Mouse (Mus musculus): ENCODE data around the gene Kif17.

Kif17 gene

GRCm38 (mm10) chr4:138313021-138313420 lies 62.8 kb downstream of the Kif17 start:
- DNase-seq (ENCODE audit: low read depth) = no peak

DNA sequence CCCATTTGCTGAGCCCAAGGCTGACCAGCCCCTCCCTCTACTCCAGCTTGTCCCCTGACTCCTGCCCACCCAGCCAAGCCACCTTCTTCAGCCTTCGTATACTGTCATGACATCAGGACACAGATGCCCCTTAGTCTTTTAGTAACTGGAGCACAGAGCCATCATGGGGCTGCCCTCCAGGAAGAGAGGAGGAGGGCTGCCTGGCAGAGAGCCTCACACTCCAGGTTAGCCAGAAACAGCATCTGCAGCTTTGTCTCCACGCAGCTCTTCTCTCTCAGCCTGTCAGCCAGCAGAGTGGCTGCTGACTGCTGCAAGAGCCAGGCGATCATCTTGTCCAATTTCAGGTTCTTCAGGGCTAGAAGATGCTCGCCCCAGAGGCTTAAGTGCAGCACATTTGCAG lies 63.6 kb downstream of the Kif17 start:
- DNase-seq (ENCODE audit: low read depth) = no peak

DNA sequence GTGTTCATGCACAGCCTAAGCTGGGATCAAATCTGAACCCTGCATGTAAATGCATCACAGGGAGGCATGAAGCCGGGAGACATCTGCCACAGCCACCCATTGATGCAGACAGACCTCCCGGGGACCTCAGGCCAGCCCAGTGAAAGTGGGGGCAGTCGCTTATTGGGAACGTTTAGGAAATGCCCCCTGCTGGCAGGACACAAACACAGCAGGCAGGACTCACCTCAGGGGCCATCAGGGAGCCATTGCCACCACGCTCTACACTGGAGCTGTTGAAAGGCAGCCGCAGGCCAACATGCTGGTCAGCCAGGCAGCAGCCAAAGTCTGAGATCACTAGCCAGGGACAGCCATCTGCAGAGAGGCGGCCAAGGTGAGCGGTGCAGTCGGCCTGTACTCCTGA lies 65.5 kb downstream of the Kif17 start:
- DNase-seq (ENCODE audit: low read depth) = peak; percentile 53

DNA sequence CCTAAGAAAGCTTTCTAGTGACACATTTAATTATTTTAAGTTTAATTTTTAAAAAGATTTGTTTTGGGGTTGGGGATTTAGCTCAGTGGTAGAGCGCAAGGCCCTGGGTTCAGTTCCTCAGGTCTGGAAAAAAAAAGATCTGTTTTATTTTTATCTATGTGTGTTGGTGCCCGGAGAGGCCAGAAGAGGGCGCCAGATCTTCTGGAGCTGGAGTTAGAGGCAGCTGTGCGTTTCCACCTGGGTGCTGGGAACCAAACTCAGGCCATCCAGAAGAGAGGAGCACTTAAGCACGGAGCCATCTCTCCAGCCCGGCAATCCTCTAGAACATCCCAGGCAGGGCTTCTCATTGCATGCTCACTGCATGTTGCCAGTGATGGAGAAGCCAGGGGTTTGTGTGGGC lies 66.1 kb downstream of the Kif17 start:
- peak; percentile 40 for DNase-seq (ENCODE audit: low read depth)

- DNase-seq (ENCODE audit: low read depth) = peak; percentile 76
Measured at GRCm38 (mm10) chr4:138318509-138319266, 68.5 kb downstream of the Kif17 start.

GRCm38 (mm10) chr4:138319508-138319907 lies 69.3 kb downstream of the Kif17 start:
- DNase-seq (ENCODE audit: low read depth) = peak; percentile 91

- no peak for DNase-seq (ENCODE audit: low read depth)
Measured at GRCm38 (mm10) chr4:138320711-138321110, 70.5 kb downstream of the Kif17 start.

DNA sequence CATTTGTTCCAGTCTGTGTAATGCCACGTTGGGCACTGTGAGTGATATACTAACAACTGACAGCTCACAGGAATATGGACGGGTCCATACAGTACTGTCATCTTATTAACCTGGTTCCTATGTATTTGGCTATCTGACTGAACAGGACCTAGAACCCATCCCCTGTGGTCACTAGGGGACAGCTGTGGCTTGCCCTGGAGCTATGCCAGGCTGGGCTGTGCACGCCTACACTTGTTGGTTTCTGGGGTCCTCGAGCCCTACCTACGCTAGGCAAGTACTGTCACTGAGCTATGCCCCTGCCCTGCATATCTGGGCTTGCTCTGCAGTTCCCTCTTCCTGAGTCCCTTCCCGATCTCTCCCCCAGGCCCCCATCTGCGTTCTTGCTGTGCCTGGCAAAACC lies 71.3 kb downstream of the Kif17 start:
- no peak for DNase-seq (ENCODE audit: low read depth)

GRCm38 (mm10) chr4:138322692-138323091 lies 72.5 kb downstream of the Kif17 start:
- no peak for DNase-seq (ENCODE audit: low read depth)

DNA sequence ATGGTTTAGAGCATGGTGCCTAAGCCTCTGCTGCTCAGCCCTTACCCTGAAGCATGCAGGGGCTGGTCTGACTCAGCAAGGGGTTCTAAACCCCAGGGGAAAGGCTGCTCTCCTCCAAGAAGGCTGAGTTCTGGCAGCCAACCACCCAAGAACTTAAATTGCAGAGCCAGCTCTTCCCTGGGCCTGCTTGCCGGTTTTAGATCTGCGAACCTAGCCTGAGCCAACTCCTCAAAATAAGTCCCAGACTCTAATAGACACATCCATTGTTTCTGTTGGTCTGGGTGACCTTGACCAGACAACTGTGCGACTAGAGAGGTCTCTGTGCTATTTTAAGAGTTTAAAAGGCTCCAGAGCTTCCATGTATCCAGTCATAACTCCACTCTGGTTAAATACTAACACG lies 73.5 kb downstream of the Kif17 start:
- no peak for DNase-seq (ENCODE audit: low read depth)

DNA sequence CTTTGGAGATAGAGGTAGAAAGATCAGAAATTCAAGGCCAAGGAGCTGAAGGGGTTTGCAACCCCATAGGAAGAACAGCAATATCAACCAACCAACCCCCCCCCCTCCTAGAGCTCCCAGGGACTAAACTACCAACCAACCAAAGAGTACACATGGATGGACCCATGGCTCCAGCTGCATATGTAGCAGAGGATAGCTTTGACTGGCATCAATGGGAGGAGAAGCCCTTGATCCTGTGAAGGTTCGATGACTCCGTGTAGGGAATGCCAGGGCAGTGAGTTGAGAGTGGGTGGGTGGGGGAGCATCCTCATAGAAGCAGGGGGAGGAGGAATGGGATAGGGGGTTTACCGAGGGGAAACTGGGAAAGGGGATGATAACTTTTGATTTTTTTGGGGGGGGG lies 74.2 kb downstream of the Kif17 start:
- DNase-seq (ENCODE audit: low read depth) = no peak

GRCm38 (mm10) chr4:138325466-138326076 lies 75.3 kb downstream of the Kif17 start:
- peak; percentile 94 for DNase-seq (ENCODE audit: low read depth)

- DNase-seq (ENCODE audit: low read depth) = peak; percentile 94
Measured at GRCm38 (mm10) chr4:138326077-138326695, 76.0 kb downstream of the Kif17 start, which contains the start of gene Pink1. Gene Pink1, minus strand, starts transcription at chr4:138326307.

DNA sequence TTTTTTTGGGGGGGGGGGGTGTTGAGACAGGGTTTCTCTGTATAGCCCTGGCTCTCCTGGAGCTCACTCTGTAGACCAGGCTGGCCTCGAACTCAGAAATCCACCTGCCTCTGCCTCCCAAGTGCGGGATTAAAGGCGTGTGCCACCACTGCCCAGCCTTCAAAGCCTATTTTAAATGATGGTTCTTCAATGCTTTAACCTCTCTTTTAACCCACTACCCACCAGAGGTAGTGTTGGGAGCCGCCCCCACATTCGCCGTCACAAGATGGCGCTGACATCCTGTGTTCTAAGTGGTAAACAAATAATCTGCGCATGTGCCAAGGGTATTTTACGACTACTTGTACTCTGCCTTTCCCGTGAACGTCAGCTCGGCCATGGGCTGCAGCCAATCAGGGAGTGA lies 76.9 kb downstream of the Kif17 start:
- peak; percentile 68 for DNase-seq (ENCODE audit: low read depth)

GRCm38 (mm10) chr4:138327891-138328470 lies 77.7 kb downstream of the Kif17 start:
- DNase-seq (ENCODE audit: low read depth) = peak; percentile 59

DNA sequence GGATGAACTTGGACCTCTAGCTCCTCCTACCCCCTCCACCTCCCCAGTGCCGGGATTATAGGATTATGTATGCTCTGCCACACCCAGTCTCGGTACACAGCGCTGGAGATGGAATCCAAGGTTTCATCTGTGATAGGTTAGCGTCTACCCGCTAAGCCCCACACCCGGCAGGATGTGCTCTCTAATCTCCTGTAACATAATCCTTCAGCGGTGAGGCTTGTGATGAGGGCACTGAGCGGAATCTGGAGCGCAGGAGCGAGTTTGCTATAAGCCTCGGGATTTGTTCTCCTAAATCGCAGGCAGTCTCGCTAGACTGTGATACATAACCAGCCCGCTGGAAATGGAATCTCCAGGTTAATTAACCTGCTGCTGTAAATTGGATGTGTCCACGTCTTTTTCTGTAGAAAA lies 80.0 kb downstream of the Kif17 start:
- no peak for DNase-seq (ENCODE audit: low read depth)

DNA sequence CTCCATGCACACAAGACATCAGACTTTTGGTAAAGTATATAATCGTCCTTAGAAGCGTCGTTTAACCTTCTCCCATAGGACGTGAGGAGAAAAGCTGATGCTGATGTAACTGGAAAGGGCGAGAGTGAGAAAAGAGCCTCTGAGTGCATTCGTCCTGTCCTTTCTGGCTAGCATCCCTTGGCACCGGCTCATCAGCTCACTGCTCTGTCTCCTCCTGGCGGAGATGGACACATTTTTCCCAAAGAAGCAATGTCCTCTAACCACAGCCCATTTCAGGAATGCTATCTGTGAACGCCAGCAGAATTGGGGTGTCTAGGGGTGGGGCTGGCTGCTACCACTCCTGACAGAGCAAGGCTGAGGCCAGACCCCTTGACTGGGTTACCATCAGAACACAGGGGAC lies 81.4 kb downstream of the Kif17 start:
- no peak for DNase-seq (ENCODE audit: low read depth)

DNA sequence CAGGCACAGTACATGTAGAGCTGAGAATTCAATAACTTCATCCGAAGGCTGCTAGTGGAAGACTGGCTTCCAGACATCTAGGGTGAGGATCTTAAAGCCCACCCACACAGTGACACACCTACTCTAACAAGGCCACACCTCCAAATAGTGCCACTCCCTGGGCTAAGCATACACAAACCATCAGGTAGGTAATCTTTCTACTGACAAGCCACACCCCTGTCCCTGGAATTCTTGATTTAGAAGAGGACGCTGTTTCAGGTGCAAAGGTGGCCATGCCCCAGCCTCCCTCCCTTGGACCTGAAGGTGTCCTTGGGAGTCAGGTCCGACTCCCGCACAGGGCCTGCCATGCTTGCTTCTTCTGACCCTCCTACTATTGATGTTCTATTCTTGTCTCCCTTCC lies 82.9 kb downstream of the Kif17 start:
- DNase-seq (ENCODE audit: low read depth) = no peak

DNA sequence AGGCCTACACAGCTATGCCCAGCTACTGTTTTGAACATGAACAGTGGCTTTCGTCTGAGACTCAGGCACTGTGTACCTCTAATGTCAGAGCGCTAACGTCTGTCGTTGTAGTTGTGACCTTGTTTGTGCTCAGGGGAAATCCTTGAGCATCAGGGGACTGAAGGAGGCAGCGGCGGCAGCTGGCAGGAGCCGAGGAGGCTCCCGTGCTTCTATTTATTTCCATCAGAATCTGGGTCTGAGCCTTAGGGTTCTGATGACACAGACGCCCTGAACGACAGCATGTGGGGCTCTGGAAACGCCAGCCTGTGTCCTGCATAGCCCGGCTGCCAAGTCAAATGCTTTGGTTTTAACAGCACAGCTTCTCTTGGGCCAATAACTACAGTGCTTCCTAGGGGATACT lies 84.8 kb downstream of the Kif17 start:
- no peak for DNase-seq (ENCODE audit: low read depth)

- no peak for DNase-seq (ENCODE audit: low read depth)
Measured at GRCm38 (mm10) chr4:138335648-138336047, 85.4 kb downstream of the Kif17 start.

DNA sequence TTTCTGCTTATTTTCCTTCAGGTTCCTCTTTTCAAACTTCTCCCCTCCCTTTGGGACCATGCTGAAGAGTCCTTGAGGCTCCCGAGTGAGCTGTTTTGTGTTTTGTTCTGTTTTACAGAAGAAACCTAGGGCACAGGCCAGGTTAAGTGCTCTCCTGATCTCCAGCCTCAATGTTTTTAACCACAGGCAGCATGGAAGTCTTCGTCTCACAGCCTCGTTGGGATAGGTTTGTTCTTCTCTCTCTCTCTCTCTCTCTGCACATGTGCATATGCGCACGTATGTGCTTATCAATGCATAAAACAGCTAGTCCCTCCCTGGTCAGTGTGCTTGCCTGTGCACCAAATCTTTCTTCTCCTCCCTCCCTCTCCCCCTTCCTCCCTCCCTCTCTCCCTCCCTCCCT lies 86.6 kb downstream of the Kif17 start:
- DNase-seq (ENCODE audit: low read depth) = no peak

DNA sequence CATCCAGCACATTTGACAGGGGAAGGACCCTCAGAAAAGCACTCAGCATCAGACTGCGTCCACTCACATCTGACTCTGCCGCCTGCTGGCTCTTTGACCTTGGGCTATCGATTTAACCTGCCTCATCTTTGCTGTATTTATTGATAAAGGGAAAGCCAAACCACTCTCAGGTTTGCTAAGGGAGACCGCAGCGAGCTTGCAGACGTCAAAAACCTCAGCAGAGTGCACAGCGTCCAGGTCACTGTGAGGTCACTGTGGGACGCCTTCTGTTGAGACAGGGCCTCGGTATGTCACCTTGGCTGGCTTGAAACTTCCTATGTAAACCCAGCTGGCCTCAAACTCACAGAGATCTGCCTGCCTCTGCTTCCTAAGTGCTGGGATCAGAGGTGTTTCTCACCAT lies 87.1 kb downstream of the Kif17 start:
- no peak for DNase-seq (ENCODE audit: low read depth)

DNA sequence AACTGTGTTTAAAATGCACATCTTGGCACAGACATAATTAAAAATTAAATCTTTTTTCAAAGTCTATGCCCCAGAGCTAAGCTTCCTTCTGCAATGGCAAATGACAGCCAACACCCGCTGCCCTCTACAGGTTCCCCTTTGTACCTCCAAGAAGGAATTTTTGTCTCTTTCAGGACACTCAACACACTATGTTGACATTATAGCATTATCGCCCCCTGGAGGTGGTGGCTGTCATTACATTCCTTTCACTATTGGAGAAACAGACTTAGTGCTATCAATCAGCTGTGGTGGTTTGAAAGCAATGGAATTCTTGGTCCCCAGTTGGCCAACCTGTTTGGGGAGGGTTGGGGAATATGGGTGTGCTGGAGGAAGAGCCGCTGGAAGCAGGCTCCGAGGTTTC lies 89.7 kb downstream of the Kif17 start:
- DNase-seq (ENCODE audit: low read depth) = peak; percentile 56
